Mouse (Mus musculus): ENCODE measurements at regions not wholly inside any gene's neighbourhood (a gene's known extent, or its start where the extent isn't known, plus 50 kb on each side); places are given as distances from the start of the nearest gene placed in this dataset.

GRCm38 (mm10) chr8:8562268-8562667, 98.8 kb downstream of the Efnb2 start:
- DNase-seq, result no peak

GRCm38 (mm10) chr8:8558050-8558449, 103.0 kb downstream of the Efnb2 start:
- DNase-seq, result no peak

GRCm38 (mm10) chr8:8556152-8556551, 104.9 kb downstream of the Efnb2 start:
- DNase-seq, result no peak

GRCm38 (mm10) chr8:8554691-8555090, 106.4 kb downstream of the Efnb2 start:
- DNase-seq, result no peak

- DNase-seq, result no peak
These were observed 108.3 kb downstream of the Efnb2 start for GRCm38 (mm10) chr8:8552779-8553178.

DNA sequence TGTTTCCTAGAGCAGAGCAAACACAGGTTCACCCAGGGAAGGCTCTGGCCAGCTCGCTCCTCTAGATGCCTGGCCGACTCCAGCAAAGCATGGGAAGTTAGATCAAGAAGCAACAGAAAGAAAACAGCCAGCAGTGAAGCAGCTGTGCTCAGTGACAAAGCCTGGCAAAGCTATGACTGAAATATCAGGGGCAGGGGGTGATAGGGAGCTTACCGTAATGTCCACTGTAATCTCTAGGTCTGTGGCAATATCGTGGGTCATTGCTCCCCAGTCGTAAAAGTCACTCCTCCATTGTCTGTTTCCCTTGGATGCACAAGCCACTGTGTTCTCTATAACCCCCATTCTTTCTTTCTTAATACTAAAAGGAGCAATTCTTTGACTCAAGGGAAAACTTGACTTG, 124.4 kb downstream of the Efnb2 start:
- no peak for DNase-seq

- no peak for DNase-seq
These were observed 126.3 kb downstream of the Efnb2 start for GRCm38 (mm10) chr8:8534787-8535186.

- DNase-seq, result no peak
These were observed 128.1 kb downstream of the Efnb2 start for GRCm38 (mm10) chr8:8532907-8533306.

DNA sequence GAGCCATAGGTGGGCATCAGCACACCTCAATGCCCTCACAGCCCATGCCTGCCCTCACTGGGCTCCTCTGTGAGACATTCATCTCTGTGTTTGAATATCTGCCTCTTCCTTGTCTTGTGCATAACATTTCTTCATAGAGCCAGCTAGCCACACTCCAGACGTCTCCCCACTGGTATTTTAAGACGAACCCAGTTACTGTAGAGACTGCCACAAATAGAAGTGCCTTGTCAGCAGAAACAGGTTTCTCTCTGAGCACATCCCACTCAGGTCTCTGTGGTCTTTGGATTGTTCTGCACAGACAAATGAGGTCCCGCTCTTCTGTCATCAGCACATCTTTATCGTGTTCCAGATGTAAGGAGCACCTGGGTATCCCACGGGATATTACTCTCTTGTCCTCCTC, 130.5 kb downstream of the Efnb2 start:
- no peak for DNase-seq

DNA sequence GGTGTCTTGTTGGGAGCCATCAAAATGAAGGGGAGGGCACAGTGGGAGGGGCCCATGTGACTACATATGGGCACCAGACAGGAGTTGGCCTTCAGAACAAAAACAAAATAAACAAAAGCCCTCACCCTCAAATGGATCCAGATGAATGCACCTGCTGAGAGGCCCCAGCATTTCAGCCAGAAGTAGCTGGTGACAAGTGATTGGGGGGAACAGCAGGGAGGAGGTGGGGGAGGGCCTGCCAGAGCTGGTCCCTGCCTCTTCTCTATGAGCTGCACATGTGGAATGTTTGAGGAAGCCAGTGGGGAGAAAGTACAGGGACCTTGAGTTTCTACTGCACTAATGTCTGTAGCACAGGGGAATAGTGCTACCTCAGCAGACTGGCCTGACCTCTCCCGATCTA, 139.5 kb downstream of the Efnb2 start:
- no peak for DNase-seq

GRCm38 (mm10) chr8:8519772-8520191, 141.3 kb downstream of the Efnb2 start:
- DNase-seq, result no peak

DNA sequence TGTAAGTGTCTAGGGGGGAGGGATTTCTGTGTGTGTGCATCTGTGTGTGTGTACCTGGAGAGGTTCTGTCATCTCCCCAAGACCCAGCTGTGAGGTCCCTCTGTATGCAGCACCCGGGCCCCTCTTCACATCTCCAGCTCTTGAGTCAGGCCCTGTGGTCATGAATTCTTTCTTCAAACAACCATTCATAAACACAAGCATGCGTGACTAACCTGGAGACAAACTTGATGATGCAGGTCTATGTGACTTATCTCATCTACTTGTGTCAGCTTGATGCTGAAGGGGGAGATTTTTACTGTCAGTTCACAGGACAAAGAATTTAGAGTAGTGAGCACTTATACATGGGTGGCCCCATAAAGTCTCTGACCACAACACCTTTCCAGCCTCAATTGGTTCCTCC, 143.4 kb downstream of the Efnb2 start:
- no peak for DNase-seq

GRCm38 (mm10) chr8:8516272-8516671, 144.8 kb downstream of the Efnb2 start:
- DNase-seq, result no peak

GRCm38 (mm10) chr8:8499921-8500320, 161.1 kb downstream of the Efnb2 start:
- no peak for DNase-seq

GRCm38 (mm10) chr8:8498753-8499152, 162.3 kb downstream of the Efnb2 start:
- no peak for DNase-seq

GRCm38 (mm10) chr8:8495472-8495871, 165.6 kb downstream of the Efnb2 start:
- DNase-seq, result no peak

DNA sequence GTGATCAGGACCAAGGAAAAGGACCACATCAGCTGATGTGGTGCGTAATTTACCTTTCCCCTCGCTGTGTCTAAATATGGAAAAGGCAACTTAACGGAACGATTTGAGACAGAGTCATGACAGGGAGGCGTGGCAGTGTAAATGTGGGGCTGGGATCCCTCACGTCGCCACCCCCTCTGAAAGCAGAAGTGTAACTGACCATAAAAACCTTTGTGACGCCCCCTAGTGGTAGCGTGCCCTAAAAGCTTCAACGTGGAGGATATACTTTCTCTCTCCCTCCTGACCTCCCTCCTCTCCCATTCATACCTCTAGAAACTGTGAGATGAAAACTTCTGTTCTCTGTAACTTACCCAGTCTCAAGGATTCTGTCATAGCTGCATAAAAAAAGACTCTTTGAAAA, 166.8 kb downstream of the Efnb2 start:
- DNase-seq, result no peak

DNA sequence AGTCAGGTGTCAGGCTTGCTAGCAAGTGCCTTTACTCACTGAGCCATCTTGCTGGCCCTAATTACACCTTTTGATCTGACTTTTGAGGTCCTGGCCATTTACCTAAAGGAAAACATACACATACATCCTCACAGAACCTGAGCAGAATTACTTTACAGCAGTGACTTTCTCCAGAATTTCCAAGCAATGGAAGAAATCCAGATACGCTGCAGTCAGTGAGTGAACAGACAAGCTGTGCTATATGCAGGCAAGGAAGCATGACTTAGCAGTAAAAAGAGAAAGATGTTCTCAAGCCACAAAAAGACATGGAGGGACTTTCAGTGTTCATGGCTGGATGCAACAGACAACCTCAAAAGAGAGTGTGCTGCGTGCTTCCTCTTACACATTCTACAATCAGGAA, 169.1 kb downstream of the Efnb2 start:
- DNase-seq, result no peak

DNA sequence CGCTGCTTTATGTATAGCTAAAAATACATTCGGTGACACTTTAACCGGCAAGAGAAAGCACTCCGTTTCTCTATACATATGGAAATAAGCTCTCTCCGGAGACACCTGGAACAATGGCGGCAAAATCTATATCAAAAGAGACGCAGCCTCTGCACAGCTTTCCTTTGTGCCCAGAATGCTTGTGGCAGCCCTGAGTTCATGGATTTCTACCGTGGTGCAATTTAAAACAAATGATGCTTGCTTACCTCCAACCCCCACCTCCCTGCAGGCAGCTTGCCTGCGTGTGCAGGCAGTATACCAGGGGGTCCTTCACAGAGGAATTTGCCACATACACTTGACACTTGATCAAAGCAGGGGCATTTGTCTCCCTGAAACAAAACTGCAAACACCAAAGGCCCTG, 171.3 kb downstream of the Efnb2 start:
- DNase-seq, result no peak

GRCm38 (mm10) chr8:8488695-8489571, 172.1 kb downstream of the Efnb2 start:
- no peak for DNase-seq

DNA sequence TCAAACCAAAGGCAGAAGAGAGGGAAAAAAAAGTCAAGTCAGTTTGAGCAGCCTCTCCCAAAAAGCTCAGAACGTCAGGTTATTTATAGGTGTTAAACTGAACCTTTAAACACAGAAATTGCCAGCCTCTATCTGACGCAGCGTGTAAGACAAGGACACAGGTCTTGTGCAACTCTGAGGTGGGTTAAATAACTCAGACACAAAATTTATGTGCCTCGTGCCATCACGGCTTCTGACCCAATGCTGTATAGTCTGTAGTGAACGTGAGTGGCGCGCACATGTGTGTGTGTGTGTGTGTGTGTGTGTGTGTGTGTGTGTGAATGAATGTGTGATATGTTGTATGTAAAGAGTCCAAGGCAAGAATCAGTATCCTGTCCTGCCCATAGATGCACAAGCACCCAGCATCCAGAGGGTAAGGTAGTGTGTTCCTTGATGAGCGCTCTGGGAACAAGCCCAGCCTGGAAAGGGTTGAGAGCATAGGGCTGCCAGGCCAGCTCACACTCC, 172.8 kb downstream of the Efnb2 start:
- peak; percentile 17 for DNase-seq

- DNase-seq, result no peak
These were observed 173.3 kb downstream of the Efnb2 start for GRCm38 (mm10) chr8:8487706-8488105.

- no peak for DNase-seq
These were observed 174.2 kb downstream of the Efnb2 start for GRCm38 (mm10) chr8:8486866-8487265.

DNA sequence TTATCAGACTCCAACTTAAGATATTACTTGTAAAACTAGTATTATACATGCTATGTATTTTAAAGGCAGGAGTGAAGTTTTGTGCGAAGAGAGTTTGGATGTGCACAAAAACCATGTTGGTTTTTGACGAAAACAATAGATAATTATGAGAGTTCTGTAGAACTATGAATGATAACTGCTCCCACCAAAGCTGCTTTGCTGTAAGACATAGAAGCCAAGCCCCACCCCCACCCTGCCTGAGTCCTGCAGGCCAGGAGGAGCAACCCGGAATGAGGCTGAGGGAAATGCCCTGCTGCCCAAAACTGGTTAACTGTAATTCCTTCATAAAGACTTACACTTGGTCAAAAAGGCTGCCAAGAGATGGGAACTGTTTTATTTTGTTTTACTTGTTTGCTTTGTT, 175.8 kb downstream of the Efnb2 start:
- DNase-seq, result no peak

DNA sequence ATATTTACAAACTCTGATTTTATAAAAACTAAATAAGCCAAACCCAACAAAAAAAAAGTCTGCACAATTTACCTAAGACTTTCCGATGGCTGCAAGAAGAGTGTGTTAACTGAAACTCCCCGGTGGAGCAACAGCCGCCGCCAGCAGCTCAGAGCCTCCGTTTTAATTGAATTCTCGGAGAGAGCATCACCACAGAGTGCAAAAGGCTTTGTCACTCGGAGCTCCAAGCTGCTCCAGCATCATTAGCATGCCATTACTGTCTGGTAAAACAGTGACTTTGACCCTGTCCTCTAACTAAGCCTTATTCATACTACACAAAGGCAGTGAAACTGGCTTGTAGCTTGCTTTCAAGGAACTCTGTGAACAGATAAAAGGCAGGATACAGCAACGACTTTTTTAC, 176.5 kb downstream of the Efnb2 start:
- no peak for DNase-seq

Data from lung, postnatal 36 days (tissue).